8 mouse cellular contexts compared by ENCODE assay signal in genomic region chr19:34334300-34334699, GRCm38 (mm10). TPM values are rescaled to one million over a fixed set of nuclear protein-coding genes. Genes with fewer than 3 reads are reported as not detected.
DNase-seq lines count a peak whose midpoint lies in the region; ATAC-seq and TF ChIP-seq lines count a peak whose summit lies in the region.

No protein-coding gene starts in this region.

- no peaks in the 10 kb centered on the region for H3K4me1 ChIP-seq in liver, adult 2 months (ENCODE audit: control insufficient read depth, insufficient read depth, low read length)
- H3K4me1 ChIP-seq in liver, embryonic 11.5 days (replicated peaks; ENCODE audit: control insufficient read depth, insufficient read depth, low read length): no peaks in the 10 kb centered on the region

- H3K9me3 ChIP-seq in liver, embryonic 11.5 days (ENCODE audit: control insufficient read depth, low read length): no peaks in the 10 kb centered on the region

- TF ChIP-seq CTCF in liver, adult 2 months (IDR thresholded peaks at IDR 0.05; ENCODE audit: low read depth, low read length): peak; percentile 85

- no peak overlapping the region for H3K4me3 ChIP-seq in liver, adult 2 months (ENCODE audit: insufficient read depth, low read depth, low read length)
- no peak overlapping the region for H3K4me3 ChIP-seq in liver, embryonic 11.5 days (ENCODE audit: low read depth, low read length)

- H3K27me3 ChIP-seq in liver, adult 2 months (ENCODE audit: control insufficient read depth, insufficient read depth, low read length): no peaks in the 10 kb centered on the region
- no peaks in the 10 kb centered on the region for H3K27me3 ChIP-seq in liver, embryonic 11.5 days (replicated peaks; ENCODE audit: control insufficient read depth, insufficient read depth, low read length)

- H3K4me2 ChIP-seq in liver, embryonic 11.5 days: no peak overlapping the region

- no peaks in the 10 kb centered on the region for H3K36me3 ChIP-seq in liver, adult 2 months (ENCODE audit: control insufficient read depth, insufficient read depth, low read length)
- no peaks in the 10 kb centered on the region for H3K36me3 ChIP-seq in liver, embryonic 11.5 days (ENCODE audit: control insufficient read depth, insufficient read depth, low read length)

- H3K9ac ChIP-seq in liver, adult 2 months (ENCODE audit: low read depth, low read length): no peak overlapping the region
- no peak overlapping the region for H3K9ac ChIP-seq in liver, embryonic 11.5 days (ENCODE audit: low read depth, low read length)

- ATAC-seq in liver, embryonic 11.5 days (replicated peaks; ENCODE audit: low FRiP score): no peak

- intact Hi-C loops in left cerebral cortex, postnatal 4 days (cut with DNase I): loop anchor here (5.0 to 10.0 kb wide), 5 partner anchors 89 to 431 kb away; partner anchors contain the start of genes Ifit1, Ifit1bl2 and Ifit2

- peak; percentile 47 for DNase-seq in liver, adult 2 months (ENCODE audit: extremely low read depth, low read depth, low spot score)
- no peak for DNase-seq in liver, embryonic 11.5 days (ENCODE audit: low spot score)
- peak; percentile 27 for DNase-seq in cerebellum, adult 11 months
- DNase-seq in forelimb bud, embryonic 11.5 days (ENCODE audit: low read depth, low spot score): peak; percentile 77
- DNase-seq in hindlimb bud, embryonic 11.5 days (ENCODE audit: extremely low spot score, low read depth, low spot score): peak; percentile 70
- DNase-seq in left cerebral cortex, postnatal 4 days: peak; percentile 52
- peak; percentile 16 to 59 for DNase-seq in natural killer cell, adult 2 months (ENCODE audit: low spot score in 2 of 2)
- peak; percentile 35 to 76 for DNase-seq in spleen, postnatal 4 days (ENCODE audit: low spot score in 2 of 2)

- no peak overlapping the region for H3K27ac ChIP-seq in liver, adult 2 months (replicated peaks; ENCODE audit: insufficient read depth, low read depth, low read length)
- H3K27ac ChIP-seq in liver, embryonic 11.5 days (ENCODE audit: low read depth, low read length): no peak overlapping the region

- no peaks in the 10 kb centered on the region for H3K79me2 ChIP-seq in liver, adult 2 months (ENCODE audit: control insufficient read depth, insufficient read depth, low read length)

- 1% methylated on average over 2 of the region's 2 CpGs for WGBS in liver, adult 2 months
- 0% methylated on average over 2 of the region's 2 CpGs for WGBS in liver, embryonic 11.5 days

- TF ChIP-seq POLR2A in liver, adult 2 months (IDR thresholded peaks at IDR 0.05; ENCODE audit: extremely low read depth, insufficient read depth, low read length): no peak

RNA-seq across cellular contexts. Expression of gene Fas, which starts 43.8 kb away (rescaled TPM):
- total RNA-seq in liver, adult 2 months (2014; rRNA removed): 20.2 and 25.5 TPM in 2 replicates
- polyA plus RNA-seq in liver, adult 2 months (2012; rRNA removed): 3.4 and 4.9 TPM in 2 replicates
- polyA plus RNA-seq in liver, embryonic 11.5 days (2014; fragmentation: Nextera tagmentation; extraction: Ambion mirVana): 1.2 and 1.6 TPM in 2 replicates
- total RNA-seq in left cerebral cortex, postnatal 4 days (2021): 1 to 10 TPM in 1 of 2 experiments, not detected in 1; 1.2 TPM
